In the genomic region with DNA sequence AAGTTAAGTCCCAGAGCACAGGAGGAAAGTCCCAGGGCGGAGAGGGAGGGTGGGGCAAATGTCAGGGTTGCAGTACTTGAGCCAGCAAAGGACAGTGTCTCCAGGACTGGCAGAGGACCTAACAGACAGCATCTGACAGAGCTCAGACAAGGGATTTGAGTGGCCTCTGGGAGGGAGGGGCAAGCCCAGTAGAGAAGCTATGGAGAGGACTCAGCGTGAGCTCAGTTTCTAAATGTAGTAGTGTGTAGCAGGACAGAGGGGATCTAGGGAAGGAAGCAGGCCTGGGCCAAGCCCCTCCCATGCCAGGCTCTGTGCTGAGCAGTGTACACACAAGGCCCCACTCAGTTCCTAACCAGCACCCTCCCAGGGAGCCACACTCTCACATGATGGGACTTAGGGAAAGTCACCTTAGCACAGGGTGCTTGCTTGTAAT, we compare ENCODE assay signal across 9 mouse cellular contexts.
DNase-seq lines count a peak whose midpoint lies in the region; ATAC-seq and TF ChIP-seq lines count a peak whose summit lies in the region.
"Had no signal": no experiment of that assay in that cellular context is flagged by ENCODE, and none has a peak within 500 bp of the region (broad histone marks: within the 10 kb centered on the region; RNA-seq: fewer than 3 reads in every experiment).

No protein-coding gene starts in this region.

- H3K9me3 ChIP-seq in intestine, embryonic 15.5 days: no peaks in the 10 kb centered on the region

- no peak for TF ChIP-seq CTCF in lung, adult 2 months (IDR thresholded peaks at IDR 0.05; ENCODE audit: insufficient read depth, low read length)
- no peak for TF ChIP-seq CTCF in olfactory bulb, adult 2 months (IDR thresholded peaks at IDR 0.05; ENCODE audit: insufficient read depth, low read depth, low read length)

- H3K36me3 ChIP-seq in intestine, embryonic 15.5 days: no peaks in the 10 kb centered on the region

- 53% methylated on average over 2 of the region's 2 CpGs for WGBS in lung, adult 2 months
- WGBS in intestine, embryonic 15.5 days: 53% methylated on average over 2 of the region's 2 CpGs
- WGBS in olfactory bulb, adult 2 months: 86% methylated on average over 2 of the region's 2 CpGs

- DNase-seq in lung, adult 18-20 months: peak; percentile 10 to 30
- DNase-seq in lung, adult 2 months: no peak
- peak; percentile 21 to 24 for DNase-seq in gastrocnemius, postnatal 36 days
- no peak for DNase-seq in thymus, postnatal 36 days
- DNase-seq in right cerebral cortex, postnatal 36 days (ENCODE audit: low spot score in 2 of 2): no peak
- DNase-seq: right cerebral cortex, adult 18-20 months had no signal

- 0 out of 2 replicates have a peak, but pooled peaks cover 3% of the 10 kb centered on the region for H3K4me1 ChIP-seq in lung, adult 2 months (ENCODE audit: control insufficient read depth, insufficient read depth, low read length)
- peaks cover 11% of the 10 kb centered on the region; the same call in 1 of the 2 replicates for H3K4me1 ChIP-seq in intestine, embryonic 15.5 days (replicated peaks)
- no peaks in the 10 kb centered on the region for H3K4me1 ChIP-seq in olfactory bulb, adult 2 months (ENCODE audit: control insufficient read depth, insufficient read depth, low read length)

- no peak overlapping the region for H3K4me2 ChIP-seq in intestine, embryonic 15.5 days (replicated peaks)

- H3K27me3 ChIP-seq in intestine, embryonic 15.5 days (replicated peaks): no peaks in the 10 kb centered on the region

- peak; percentile 66 for ATAC-seq in intestine, embryonic 15.5 days
- ATAC-seq in granulocyte monocyte progenitor cell, adult 5-6 weeks (replicated peaks; ENCODE audit: poor library complexity, severe bottlenecking): no peak

- H3K9ac ChIP-seq in intestine, embryonic 15.5 days: no peak overlapping the region

- no peak for TF ChIP-seq POLR2A in lung, adult 2 months (IDR thresholded peaks at IDR 0.05; ENCODE audit: borderline replicate concordance, extremely low read depth, low read depth, low read length)
- 0 out of 2 replicates have a peak, but pooled peaks have one; percentile 19 for TF ChIP-seq POLR2A in olfactory bulb, adult 2 months (IDR thresholded peaks at IDR 0.05; ENCODE audit: insufficient read depth, low read depth, low read length)

- 0 out of 2 replicates have a peak overlapping the region, but pooled peaks have one; percentile 6 for H3K27ac ChIP-seq in intestine, embryonic 15.5 days
- H3K27ac ChIP-seq in olfactory bulb, adult 2 months (ENCODE audit: insufficient read depth, low read depth, low read length): no peak overlapping the region

- H3K4me3 ChIP-seq in lung, adult 2 months (replicated peaks; ENCODE audit: extremely low read depth, low read depth, low read length): no peak overlapping the region
- H3K4me3 ChIP-seq in intestine, embryonic 15.5 days (replicated peaks): no peak overlapping the region
- H3K4me3 ChIP-seq in olfactory bulb, adult 2 months (ENCODE audit: insufficient read depth, low read depth, low read length): no peak overlapping the region

- intact Hi-C loops in gastrocnemius, postnatal 36 days (cut with DNase I): no loop called here

Comparison
In these comparisons a context has a peak if more than half of its experiments do, and no peak if none do; other contexts are left out.
1. DNase-seq: peak in lung, adult 18-20 months (2 of 2) and gastrocnemius, postnatal 36 days (2 of 2); none in lung, adult 2 months (single experiment), thymus, postnatal 36 days (0 of 2) and right cerebral cortex, postnatal 36 days (0 of 2).